Mouse (Mus musculus): ENCODE data around the gene Plppr4.

Gene Plppr4

DNA sequence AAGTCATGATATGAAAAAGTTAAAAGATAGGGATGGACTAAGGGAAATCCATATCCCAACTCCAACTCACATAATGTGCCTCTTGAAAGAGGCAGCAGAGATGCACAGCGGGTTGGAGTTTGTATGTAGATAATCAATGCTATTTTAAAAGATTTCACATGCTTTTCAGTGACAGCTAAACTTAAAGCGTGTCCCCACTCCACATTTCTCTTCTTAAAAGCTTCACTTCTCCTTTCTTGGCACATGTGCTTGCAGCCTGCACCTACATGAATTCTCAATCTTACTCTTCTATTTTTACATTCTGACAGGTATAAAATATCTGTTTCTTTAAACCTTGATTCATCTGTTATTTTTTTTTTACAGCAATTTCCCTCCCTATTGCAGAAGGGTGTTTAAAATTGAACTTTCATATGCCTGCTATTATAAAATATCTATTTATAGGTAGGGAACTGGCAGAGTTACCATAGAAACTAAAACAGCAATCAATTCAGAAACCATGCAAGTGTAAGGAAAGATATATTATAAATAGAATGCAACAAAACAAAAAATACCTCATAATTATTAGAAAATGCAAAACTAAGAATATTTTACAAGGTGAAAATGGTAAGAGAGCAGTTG lies 66.3 kb downstream of the Plppr4 start:
- no peak for DNase-seq (ENCODE audit: low read depth, low spot score)

Measured in WW6 (cell line).